Mouse (Mus musculus): ENCODE data around the gene Rhbdl3. TPM values are rescaled to one million over a fixed set of nuclear protein-coding genes. Genes with fewer than 3 reads are reported as not detected.

Gene Rhbdl3
- polyA plus RNA-seq, 1 experiment from 2014 or later: 4.2 TPM

DNA sequence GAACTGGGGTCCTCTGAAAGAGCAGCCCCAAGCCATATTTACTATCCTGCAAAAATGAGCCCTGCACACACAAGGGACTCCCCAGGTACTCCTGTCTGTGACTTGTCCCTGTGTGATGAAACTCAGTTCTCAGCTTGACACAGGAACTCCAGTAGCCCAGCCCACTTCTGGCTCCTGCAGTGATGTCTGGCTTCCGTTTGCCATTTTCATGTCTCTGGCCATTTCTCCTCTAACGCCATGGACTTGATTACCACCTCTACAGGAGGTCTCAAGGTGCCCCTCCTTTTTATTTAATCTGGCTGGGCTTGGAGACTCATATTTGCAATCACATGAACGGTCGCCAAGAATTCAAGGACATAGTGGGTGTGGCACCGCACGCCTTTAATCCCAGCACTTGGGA, 23.9 kb downstream of the Rhbdl3 start:
- Histone ChIP-seq H3K4me1 (ENCODE audit: control insufficient read depth, insufficient read depth, low read depth, low read length) (peaks cover 5% of the 10 kb centered on the region; the same call in 1 of the 2 replicates), H3K36me3 (ENCODE audit: control insufficient read depth, insufficient read depth, low read length) (no peaks in the 10 kb centered on the region), H3K27me3 (replicated peaks; ENCODE audit: control insufficient read depth, insufficient read depth, low read length) (no peaks in the 10 kb centered on the region), H3K4me2 (ENCODE audit: low read length) (no peak overlapping the region), H3K9ac (ENCODE audit: low read depth, low read length) (no peak overlapping the region), H3K4me3 (ENCODE audit: low read length) (no peak overlapping the region), H3K27ac (ENCODE audit: low read depth, low read length) (no peak overlapping the region), H3K9me3 (ENCODE audit: control insufficient read depth, low read length) (no peaks in the 10 kb centered on the region)
- WGBS: 86% methylated on average over 6 of the region's 6 CpGs
- no peak for ATAC-seq

DNA sequence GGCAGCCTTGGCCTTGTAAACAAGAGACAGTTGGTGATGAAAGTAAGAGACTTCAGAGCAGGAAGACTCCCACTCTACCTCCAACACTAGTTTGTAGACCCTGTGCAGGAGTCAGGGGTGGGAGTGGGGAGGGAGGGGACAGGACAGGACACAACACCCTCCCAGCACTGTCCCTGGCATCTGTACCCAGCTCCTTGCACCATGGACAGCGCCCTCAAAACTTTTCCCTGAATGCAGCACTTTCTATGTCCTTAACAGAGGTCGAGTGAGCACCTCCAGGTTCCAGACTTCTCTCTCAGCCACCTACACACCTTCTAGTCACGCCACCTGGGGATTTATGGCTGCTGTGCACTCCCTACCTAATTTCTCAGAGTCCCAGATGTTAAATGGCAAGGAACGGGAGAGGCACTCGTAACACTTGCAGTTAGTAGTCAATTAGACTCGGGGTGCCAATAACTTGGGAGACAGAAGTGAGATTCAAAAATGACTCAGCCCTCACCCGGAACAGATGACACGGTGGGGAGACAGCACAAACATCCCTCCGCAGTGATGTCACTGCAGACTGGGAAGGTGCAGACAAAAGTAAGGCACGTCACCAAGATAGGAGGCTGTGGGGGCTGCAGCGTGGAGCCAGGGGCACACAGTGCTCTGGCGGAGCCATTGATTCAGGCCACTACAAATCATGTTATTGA, 32.1 kb downstream of the Rhbdl3 start:
- Histone ChIP-seq H3K9ac (ENCODE audit: low read depth, low read length) (no peak overlapping the region), H3K27ac (ENCODE audit: low read depth, low read length) (no peak overlapping the region), H3K9me3 (ENCODE audit: control insufficient read depth, low read length) (no peaks in the 10 kb centered on the region), H3K36me3 (ENCODE audit: control insufficient read depth, insufficient read depth, low read length) (no peaks in the 10 kb centered on the region), H3K27me3 (replicated peaks; ENCODE audit: control insufficient read depth, insufficient read depth, low read length) (no peaks in the 10 kb centered on the region), H3K4me2 (ENCODE audit: low read length) (no peak overlapping the region), H3K4me3 (ENCODE audit: low read length) (no peak overlapping the region), H3K4me1 (ENCODE audit: control insufficient read depth, insufficient read depth, low read depth, low read length) (peaks cover 9% of the 10 kb centered on the region)
- no peak for ATAC-seq
- WGBS: 65% methylated on average over 12 of the region's 12 CpGs

DNA sequence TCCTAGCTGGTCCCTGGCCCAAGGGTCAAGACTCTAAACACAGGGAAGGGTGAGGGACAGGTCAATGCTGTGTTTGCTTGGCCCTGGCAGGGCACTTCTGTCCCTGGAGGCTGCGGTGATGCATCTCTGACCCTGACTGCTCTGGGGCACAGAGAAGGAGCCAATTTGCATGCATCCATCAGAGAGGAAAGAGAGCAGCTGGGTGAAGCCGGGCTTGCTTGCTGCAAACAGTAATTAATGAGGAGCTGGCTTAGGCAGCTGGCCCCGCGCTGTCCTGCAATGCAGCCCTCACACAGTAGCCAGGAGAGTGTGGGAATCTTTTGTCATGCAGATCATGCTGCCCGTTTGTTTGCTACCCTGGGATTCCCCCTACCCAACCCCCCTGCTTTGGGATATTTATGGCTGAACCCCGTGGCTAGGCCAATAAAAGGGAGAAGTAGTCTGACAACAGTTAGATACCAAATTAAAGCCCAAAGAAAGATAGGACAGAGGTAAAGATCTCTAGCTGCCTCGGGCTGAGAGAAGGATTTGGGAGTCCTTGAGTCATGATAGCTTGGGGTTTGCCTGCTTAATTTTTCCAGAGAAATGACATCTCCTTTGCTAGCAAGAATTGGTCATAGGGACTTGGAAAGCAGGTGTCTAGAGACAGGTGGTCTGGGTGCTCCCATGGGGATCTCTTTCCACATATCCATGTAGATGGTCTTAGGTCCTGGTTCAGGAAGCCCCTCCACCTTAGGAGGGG, 35.1 kb downstream of the Rhbdl3 start:
- Histone ChIP-seq H3K4me1 (ENCODE audit: control insufficient read depth, insufficient read depth, low read depth, low read length) (peaks cover 9% of the 10 kb centered on the region), H3K36me3 (ENCODE audit: control insufficient read depth, insufficient read depth, low read length) (no peaks in the 10 kb centered on the region), H3K27me3 (replicated peaks; ENCODE audit: control insufficient read depth, insufficient read depth, low read length) (no peaks in the 10 kb centered on the region), H3K4me3 (ENCODE audit: low read length) (no peak overlapping the region), H3K9ac (ENCODE audit: low read depth, low read length) (no peak overlapping the region), H3K27ac (ENCODE audit: low read depth, low read length) (0 out of 2 replicates have a peak overlapping the region, but pooled peaks have one; percentile 9), H3K9me3 (ENCODE audit: control insufficient read depth, low read length) (no peaks in the 10 kb centered on the region), H3K4me2 (ENCODE audit: low read length) (no peak overlapping the region)
- WGBS: 2% methylated on average over 7 of the region's 7 CpGs
- peak; percentile 89 for ATAC-seq

GRCm38 (mm10) chr11:80336351-80336730, 35.6 kb downstream of the Rhbdl3 start:
- WGBS: 10% methylated on average over 6 of the region's 6 CpGs
- H3K36me3 ChIP-seq (ENCODE audit: control insufficient read depth, insufficient read depth, low read length): no peaks in the 10 kb centered on the region
- H3K27me3 ChIP-seq (replicated peaks; ENCODE audit: control insufficient read depth, insufficient read depth, low read length): no peaks in the 10 kb centered on the region
- H3K4me1 ChIP-seq (ENCODE audit: control insufficient read depth, insufficient read depth, low read depth, low read length): peaks cover 9% of the 10 kb centered on the region
- no peaks in the 10 kb centered on the region for H3K9me3 ChIP-seq (ENCODE audit: control insufficient read depth, low read length)
- no peak overlapping the region for H3K9ac ChIP-seq (ENCODE audit: low read depth, low read length)
- ATAC-seq: no peak
- H3K4me2 ChIP-seq (ENCODE audit: low read length): no peak overlapping the region
- no peak overlapping the region for H3K4me3 ChIP-seq (ENCODE audit: low read length)
- 0 out of 2 replicates have a peak overlapping the region, but pooled peaks have one; percentile 9 for H3K27ac ChIP-seq (ENCODE audit: low read depth, low read length)

DNA sequence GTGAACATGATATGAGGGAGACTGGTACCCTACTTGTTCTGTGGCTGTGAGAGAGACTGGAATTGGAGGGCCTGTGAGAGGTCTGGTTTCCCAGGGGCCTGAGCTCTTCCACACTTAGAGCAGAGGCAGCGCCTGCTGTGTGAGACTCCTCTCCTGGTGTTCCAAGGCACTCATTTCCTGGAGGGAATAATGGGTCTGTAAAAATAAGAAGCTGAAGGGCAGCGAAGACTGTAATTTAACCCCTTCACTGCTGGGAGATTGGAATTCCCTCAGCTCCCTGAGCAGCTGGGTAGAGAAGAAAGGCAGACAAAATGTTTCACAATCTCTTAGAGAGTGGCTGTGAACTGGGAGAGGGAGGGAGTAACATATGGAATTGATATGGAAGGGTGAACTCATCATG, 41.8 kb downstream of the Rhbdl3 start:
- no peak for ATAC-seq
- 10% methylated on average over 2 of the region's 2 CpGs for WGBS
- no peaks in the 10 kb centered on the region for H3K9me3 ChIP-seq (ENCODE audit: control insufficient read depth, low read length)
- H3K27me3 ChIP-seq (replicated peaks; ENCODE audit: control insufficient read depth, insufficient read depth, low read length): no peaks in the 10 kb centered on the region
- H3K9ac ChIP-seq (ENCODE audit: low read depth, low read length): no peak overlapping the region
- H3K4me1 ChIP-seq (ENCODE audit: control insufficient read depth, insufficient read depth, low read depth, low read length): no peaks in the 10 kb centered on the region
- no peak overlapping the region for H3K4me3 ChIP-seq (ENCODE audit: low read length)
- H3K4me2 ChIP-seq (ENCODE audit: low read length): no peak overlapping the region
- peak overlapping the region; percentile 44; the same call in 1 of the 2 replicates for H3K27ac ChIP-seq (ENCODE audit: low read depth, low read length)
- no peaks in the 10 kb centered on the region for H3K36me3 ChIP-seq (ENCODE audit: control insufficient read depth, insufficient read depth, low read length)

GRCm38 (mm10) chr11:80351832-80352430, 51.2 kb downstream of the Rhbdl3 start:
- Histone ChIP-seq H3K4me1 (ENCODE audit: control insufficient read depth, insufficient read depth, low read depth, low read length) (no peaks in the 10 kb centered on the region), H3K4me3 (ENCODE audit: low read length) (no peak overlapping the region), H3K9ac (ENCODE audit: low read depth, low read length) (no peak overlapping the region), H3K27ac (ENCODE audit: low read depth, low read length) (no peak overlapping the region), H3K27me3 (replicated peaks; ENCODE audit: control insufficient read depth, insufficient read depth, low read length) (no peaks in the 10 kb centered on the region), H3K9me3 (ENCODE audit: control insufficient read depth, low read length) (no peaks in the 10 kb centered on the region), H3K36me3 (ENCODE audit: control insufficient read depth, insufficient read depth, low read length) (no peaks in the 10 kb centered on the region; the same call in 1 of the 2 replicates), H3K4me2 (ENCODE audit: low read length) (no peak overlapping the region)
- peak; percentile 52; the same call in 1 of the 2 replicates for ATAC-seq
- WGBS: 72% methylated on average over 5 of the region's 5 CpGs

GRCm38 (mm10) chr11:80354832-80355231, 54.1 kb downstream of the Rhbdl3 start:
- 40% methylated on average over 4 of the region's 4 CpGs for WGBS
- no peak overlapping the region for H3K27ac ChIP-seq (ENCODE audit: low read depth, low read length)
- no peaks in the 10 kb centered on the region for H3K4me1 ChIP-seq (ENCODE audit: control insufficient read depth, insufficient read depth, low read depth, low read length)
- no peak overlapping the region for H3K4me2 ChIP-seq (ENCODE audit: low read length)
- no peak overlapping the region for H3K9ac ChIP-seq (ENCODE audit: low read depth, low read length)
- no peak overlapping the region for H3K4me3 ChIP-seq (ENCODE audit: low read length)
- H3K36me3 ChIP-seq (ENCODE audit: control insufficient read depth, insufficient read depth, low read length): no peaks in the 10 kb centered on the region; the same call in 1 of the 2 replicates
- no peak for ATAC-seq
- no peaks in the 10 kb centered on the region for H3K27me3 ChIP-seq (replicated peaks; ENCODE audit: control insufficient read depth, insufficient read depth, low read length)
- H3K9me3 ChIP-seq (ENCODE audit: control insufficient read depth, low read length): no peaks in the 10 kb centered on the region

DNA sequence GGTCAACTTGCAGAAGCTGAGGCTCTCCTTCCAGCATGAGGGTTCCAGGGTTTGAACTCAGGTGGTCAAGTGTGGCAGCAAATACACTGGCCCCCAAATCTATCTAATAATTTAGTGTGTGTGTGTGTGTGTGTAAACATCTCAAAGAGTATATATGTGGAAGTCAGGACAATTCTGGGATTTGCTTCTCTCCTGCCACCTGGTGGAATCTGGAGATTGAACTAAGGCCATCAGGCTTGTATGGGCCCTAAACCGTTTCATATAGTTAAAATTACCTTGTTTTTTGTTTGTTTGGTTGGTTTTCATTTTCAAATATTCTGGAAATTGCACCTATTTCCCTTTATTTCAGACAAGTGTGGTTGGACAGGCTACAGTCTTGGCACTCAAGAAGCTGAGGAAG, 68.2 kb downstream of the Rhbdl3 start:
- H3K4me1 ChIP-seq (ENCODE audit: control insufficient read depth, insufficient read depth, low read depth, low read length): no peaks in the 10 kb centered on the region

GRCm38 (mm10) chr11:80376651-80377050, 75.9 kb downstream of the Rhbdl3 start:
- 62% methylated on average over 4 of the region's 4 CpGs for WGBS
- Histone ChIP-seq H3K27me3 (replicated peaks; ENCODE audit: control insufficient read depth, insufficient read depth, low read length) (no peaks in the 10 kb centered on the region), H3K9ac (ENCODE audit: low read depth, low read length) (no peak overlapping the region), H3K9me3 (ENCODE audit: control insufficient read depth, low read length) (no peaks in the 10 kb centered on the region), H3K27ac (ENCODE audit: low read depth, low read length) (no peak overlapping the region), H3K4me2 (ENCODE audit: low read length) (no peak overlapping the region; the same call in 1 of the 2 replicates), H3K36me3 (ENCODE audit: control insufficient read depth, insufficient read depth, low read length) (no peaks in the 10 kb centered on the region; the same call in 1 of the 2 replicates), H3K4me3 (ENCODE audit: low read length) (no peak overlapping the region), H3K4me1 (ENCODE audit: control insufficient read depth, insufficient read depth, low read depth, low read length) (peaks cover 7% of the 10 kb centered on the region; the same call in 1 of the 2 replicates)
- ATAC-seq: no peak

More for the DNA sequence above, 68.2 kb downstream of the Rhbdl3 start:
- 67% methylated on average over 1 of the region's 1 CpGs for WGBS
- Histone ChIP-seq H3K36me3 (ENCODE audit: control insufficient read depth, insufficient read depth, low read length) (peaks cover 12% of the 10 kb centered on the region; the same call in 1 of the 2 replicates), H3K4me2 (ENCODE audit: low read length) (no peak overlapping the region), H3K27me3 (replicated peaks; ENCODE audit: control insufficient read depth, insufficient read depth, low read length) (no peaks in the 10 kb centered on the region), H3K9ac (ENCODE audit: low read depth, low read length) (no peak overlapping the region), H3K9me3 (ENCODE audit: control insufficient read depth, low read length) (no peaks in the 10 kb centered on the region), H3K27ac (ENCODE audit: low read depth, low read length) (no peak overlapping the region), H3K4me3 (ENCODE audit: low read length) (no peak overlapping the region)
- ATAC-seq: no peak

Data from hindbrain, embryonic 16.5 days (tissue).